Mouse (Mus musculus): ENCODE measurements at regions not wholly inside any gene's neighbourhood (a gene's known extent, or its start where the extent isn't known, plus 50 kb on each side); places are given as distances from the start of the nearest gene placed in this dataset.

DNA sequence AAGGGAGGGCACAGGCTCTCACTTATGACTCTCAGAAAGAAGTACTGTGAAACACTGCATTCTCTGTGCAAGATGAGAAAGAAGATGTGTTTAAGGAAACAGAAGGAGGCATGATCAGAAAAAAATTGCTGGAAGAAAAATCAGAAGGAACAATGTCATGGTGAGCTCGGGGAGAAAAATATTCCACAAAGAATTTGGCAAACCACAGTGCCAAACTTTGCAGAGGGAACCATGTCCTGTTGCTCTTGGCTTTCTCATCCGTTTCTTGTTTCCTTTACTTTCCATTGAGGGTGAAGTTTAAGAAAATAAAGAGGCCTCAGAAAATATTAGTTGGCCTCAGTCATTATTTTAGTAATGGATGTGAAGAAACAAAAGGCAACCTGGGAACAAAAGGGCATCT, 804.4 kb downstream of the Ntrk3 start:
- no peak for DNase-seq

DNA sequence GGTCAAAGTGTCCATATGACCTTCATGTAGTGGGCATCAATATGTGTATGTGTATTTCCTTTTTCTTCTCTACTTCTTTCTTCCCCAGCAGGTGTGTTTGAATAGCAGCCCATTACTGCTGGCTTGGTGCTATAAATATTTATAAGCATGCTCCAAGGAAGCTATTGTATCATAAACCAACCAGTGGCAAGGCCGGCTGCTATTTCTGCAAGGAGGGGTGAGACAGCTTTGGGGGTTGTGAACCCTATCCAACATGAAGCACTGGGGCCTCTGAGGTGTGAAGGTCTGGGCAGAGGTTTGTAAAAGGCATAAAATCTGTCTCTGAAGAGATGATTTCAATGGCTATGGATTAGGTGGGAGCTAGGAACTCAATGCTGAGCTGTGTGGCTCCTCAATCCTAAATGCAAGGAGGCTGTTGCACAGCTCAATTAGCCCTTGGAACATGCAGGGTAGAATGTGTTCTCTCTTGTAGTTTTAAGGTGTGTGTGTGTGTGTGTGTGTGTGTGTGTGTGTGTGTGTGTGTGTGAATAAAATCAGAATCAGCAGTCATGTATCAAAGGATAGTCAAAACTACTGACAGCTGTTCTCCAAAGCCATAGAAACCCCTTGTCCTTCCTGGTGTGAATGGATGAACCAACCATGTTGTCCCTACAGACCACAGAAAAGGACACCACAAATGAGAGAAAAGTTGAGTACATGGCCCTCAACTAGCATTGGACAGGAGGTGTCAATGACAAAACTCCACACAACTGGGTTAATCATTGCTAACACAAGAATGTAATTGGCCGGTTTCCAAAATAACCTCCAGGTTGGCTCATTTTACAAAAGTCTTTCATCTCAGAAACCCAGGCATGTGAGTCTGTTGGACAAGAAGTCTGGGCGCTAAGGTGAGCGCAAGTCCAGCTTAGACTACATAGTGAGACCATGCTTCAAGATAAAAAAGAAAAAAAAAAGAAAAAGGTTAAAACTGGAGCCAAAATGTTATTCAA, 809.0 kb downstream of the Ntrk3 start:
- no peak for DNase-seq

DNA sequence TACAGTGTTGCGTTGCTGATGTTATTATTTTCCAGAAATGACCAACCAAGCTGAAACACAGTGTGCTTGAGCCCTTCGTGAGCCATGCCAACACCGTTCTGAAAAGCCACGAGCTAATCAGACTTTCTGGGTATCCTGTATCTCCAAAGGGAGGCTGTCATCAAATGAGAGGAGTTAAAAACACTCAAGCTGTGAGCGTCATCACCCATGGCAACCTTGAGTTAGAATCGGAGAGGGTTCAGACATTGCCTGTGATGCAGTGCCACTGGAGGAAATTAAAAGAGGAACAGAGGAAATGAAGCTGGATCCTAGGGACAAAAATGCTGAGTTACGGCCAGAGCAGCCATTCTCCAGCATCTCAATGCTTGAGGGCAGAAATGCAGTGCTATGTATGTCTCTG, 838.6 kb downstream of the Ntrk3 start:
- DNase-seq, result no peak

DNA sequence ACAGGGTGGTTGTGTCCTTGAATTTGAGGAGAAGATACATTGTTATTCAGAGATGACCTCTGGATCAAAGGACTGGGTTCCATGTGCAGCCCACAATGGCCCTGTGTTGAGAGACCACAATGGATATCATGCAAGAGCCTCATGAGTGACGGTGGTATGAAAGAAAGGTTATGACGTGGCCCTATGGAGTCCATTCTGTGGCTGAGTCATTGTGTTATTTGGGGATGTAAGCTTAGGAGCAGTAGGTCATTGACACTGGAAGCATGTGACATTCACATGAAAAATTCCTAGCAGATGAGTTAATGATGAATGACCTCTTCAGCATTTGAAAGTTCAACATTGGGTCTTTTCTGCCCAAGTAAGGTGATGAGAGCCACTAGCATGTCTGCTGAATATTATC, 849.3 kb downstream of the Ntrk3 start:
- no peak for DNase-seq

DNA sequence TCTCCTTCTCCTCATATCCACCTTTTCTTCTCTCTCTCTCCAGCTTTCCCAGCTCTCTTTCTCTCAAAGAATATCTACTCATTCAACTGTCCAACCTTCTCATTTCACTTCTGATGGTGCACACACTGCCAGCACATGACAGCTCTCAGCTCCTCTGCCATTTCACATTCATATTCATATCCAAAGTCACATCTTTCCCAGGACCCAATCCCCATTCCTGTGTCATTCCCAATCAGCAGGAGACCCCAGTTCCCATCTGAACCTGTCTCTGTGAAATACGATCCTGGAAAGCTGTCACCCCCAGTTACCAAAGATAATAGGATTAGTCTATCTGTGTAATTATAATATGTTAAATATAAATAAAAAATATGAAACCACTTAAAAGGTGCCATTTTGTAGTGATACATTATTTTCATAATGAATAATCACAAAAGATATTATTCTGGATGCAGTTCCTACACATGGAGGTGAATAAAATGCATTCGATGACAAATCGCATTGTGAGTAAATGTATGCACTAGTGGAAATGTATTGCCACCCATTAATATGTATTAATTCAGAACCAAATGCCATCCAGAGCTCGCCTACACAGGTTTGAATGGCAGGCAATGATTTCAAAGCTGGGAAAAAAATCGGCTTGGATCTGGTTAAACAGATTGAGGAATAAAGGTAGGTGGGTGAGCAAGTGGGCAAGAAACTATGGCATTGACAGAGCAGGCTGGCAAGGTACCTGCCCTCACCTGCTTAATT, 855.0 kb downstream of the Ntrk3 start:
- no peak for DNase-seq

DNA sequence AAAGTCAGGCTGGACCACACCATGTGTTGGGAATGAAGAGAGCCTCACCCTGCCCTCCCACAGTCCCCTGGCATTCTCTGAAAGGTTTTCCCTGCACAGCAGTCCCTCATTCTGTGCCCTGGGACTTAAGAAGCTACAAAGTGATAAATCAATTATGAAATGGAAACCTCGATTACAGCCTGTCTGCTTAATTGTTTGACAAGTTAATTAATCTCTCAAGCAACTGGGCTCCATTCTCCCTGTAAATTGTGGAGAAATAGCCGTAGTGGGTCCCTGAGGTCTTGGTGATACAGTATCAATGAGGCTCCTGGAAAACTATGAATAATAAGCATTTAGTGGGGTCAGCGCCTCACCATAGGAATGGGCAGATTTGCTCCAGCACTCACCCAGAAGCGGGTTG, 870.3 kb downstream of the Ntrk3 start:
- no peak for DNase-seq

DNA sequence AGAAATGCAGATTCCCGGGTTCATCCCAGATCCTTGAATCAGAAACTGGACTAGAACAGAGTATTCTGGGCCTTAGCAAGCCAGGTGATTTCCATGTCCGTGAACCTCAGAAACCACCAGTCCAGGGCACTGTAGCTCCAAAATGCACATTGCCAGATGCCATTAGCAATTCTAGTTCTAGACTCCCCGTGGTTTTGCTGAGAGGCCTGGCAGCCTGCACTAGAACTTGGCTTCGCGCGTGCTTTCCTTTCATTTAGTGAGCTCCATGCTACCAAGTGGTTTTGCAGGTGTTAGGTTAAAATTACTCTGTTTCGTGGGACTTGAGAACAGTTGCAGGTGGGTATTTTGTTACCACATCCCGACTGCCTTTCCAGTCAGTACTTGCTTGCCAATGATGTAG, 876.0 kb downstream of the Ntrk3 start:
- DNase-seq, result no peak

DNA sequence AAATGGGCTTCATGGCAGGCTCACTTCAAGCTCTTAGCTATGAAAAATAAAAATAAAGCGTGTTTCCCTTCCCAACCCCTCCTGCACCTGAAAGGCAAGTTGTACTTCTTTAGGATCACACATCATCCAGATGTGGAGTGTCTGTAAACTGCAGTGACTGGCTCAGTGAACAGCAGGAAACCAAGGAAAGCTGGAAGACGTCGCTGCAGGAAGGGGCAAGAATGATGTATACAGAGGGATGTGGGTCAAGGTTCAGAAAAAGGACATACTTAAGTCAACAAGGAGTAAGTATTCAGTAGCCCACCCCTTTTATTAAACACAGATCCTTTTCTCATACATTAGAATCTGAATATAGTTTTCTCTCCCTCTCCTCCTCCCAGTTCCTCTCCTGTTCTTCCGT, 879.4 kb downstream of the Ntrk3 start:
- no peak for DNase-seq

DNA sequence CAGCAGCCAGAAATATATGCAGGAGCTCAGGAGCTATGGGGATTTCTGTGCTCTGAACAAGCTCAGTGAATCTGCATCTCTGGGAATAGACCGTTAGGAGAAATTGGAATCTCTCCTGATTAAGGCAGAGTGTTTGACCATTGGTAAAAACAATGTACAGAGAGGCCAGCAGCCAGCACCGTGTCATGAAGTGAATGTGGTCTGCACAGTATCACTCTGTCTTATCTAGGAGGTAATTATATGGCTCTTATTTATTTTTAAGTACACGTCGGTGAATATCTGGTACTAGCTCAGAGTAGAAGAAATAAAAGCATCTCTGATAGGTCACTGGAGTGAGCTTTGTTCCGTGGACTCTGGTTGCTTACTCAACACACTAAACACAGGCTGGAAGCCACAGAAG, 879.8 kb downstream of the Ntrk3 start:
- no peak for DNase-seq

DNA sequence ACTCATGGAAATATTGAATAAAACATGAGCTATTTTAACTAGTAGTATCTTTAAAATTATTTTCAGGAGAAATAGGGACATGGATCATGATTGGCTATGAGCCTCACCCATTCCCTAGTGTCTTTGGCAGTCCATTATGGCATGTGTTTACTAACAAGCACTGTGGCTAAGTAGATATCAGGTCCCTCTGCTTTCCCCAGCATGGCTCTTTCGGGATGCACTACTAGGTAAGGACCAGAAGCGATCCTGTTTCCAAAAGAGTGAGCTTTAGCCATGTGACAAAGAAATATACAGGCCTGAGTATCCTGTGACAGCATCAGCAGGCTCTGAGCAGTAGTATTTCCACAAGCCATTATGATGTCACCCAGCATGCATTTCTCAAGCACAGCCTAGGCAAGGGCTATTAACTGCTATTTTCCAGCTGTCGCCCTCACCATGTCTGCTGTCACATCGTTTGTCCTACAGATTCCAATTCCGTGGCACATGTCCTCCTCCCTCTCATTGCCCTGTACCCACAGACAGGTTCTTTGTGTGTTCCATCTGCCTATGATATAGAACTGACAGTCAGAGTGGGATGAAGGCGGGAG, 882.1 kb downstream of the Ntrk3 start:
- DNase-seq, result no peak

DNA sequence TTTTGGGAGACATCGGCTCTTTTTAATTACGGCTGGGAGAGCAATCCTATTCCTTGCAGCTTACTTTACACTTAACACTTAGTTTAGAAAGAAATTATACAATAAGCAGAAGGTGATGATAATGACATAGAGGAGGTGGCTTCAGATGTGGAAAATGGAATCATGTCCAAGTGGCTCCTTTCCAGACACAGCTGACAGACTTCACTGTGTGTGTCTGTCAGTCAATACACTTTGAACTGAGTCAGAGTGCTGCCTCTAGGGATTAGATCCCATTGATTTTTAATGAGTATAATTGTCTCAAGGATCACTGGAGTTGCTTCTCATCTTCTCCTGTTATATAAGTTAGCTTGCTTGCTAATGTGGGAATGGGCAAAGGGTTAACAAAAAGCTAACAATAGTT, 882.7 kb downstream of the Ntrk3 start:
- DNase-seq, result no peak

DNA sequence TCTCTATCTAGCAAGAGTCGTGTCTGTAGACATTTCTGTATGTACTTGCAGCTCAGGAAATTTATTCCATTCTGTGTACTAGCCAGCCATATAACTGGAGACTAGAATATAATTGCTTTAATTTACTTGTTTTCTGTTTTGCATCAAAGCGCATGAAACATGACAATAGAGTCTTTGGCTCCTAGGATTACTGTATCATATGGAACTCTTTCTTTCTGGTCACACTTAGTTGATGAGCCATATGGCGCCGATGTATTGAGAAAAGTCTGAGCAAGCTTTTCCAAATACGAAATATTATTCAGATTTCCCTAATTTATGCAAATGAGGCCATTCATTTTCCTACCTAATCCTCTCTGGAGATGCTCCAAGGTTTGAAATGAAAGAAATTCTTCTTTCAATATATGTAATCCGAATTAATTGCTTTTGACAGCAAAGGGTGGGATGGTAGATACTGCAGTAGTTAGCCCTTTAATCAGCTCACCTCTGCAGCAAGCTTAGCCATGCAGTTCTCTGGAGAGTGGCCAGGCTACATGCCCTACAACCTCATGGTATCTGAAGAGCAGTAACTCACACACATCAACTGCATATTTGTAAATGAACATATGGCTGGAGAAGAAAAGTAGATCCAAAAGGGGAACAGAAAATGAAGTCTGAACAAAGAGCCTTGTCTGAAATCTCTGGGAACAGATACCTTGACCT, 913.4 kb downstream of the Ntrk3 start:
- DNase-seq, result no peak

DNA sequence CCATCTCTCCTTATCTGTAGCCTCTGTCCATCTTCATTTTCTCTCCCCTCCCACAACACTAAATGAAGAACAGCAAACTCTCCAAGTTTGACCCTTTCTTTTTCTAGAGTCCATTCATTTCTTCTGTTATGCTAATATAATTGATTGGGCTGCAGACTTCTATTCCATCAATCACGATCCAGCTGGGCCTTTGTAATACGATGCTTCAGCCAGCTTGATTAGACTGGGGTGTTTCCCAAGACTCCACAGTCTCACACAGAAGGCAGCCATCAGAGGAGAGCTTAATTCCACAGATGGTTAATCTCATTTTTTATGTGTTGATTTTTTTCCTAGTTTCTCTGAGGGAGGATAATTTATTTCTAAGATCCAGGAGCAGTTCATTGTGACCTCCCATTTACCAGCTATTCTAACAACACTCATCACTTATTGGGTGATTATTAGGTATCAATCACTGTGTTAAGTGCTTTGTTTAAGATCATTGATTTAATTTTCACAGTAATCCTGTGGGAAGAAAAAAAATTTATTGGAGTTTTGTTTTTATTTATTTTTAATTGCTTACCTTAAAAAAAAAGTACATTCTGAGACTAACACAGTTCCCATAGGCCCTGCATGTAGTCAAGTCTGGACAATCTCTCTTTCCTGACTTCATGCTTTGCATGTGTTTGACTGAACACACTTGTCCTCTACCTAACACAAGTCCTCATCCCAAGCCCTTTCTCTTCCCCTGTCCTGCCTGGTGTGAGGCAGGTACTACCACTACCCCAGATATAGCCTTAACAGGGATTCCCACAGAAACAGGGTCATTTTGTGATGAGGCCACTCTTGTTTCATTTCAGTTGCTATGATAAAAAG, 925.5 kb downstream of the Ntrk3 start:
- DNase-seq, result no peak

DNA sequence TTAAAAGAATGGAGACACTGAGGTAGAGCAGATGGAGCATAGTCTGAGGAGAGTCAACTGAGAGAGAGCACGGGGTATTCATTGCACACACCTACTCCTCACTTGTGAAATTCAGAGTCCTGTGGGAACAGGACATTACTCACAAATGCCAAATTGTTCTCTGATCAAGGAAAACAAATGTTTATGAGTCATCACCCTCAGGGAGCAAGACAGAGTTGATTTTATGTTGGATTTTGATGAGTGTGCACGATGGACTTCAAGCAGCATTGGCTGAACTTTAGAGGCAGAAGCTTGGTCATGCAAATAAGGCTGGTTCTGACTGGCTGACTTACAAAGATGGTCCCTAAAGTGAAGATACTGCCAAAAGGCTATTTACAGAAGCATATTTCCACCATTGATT, 951.0 kb downstream of the Ntrk3 start:
- no peak for DNase-seq

DNA sequence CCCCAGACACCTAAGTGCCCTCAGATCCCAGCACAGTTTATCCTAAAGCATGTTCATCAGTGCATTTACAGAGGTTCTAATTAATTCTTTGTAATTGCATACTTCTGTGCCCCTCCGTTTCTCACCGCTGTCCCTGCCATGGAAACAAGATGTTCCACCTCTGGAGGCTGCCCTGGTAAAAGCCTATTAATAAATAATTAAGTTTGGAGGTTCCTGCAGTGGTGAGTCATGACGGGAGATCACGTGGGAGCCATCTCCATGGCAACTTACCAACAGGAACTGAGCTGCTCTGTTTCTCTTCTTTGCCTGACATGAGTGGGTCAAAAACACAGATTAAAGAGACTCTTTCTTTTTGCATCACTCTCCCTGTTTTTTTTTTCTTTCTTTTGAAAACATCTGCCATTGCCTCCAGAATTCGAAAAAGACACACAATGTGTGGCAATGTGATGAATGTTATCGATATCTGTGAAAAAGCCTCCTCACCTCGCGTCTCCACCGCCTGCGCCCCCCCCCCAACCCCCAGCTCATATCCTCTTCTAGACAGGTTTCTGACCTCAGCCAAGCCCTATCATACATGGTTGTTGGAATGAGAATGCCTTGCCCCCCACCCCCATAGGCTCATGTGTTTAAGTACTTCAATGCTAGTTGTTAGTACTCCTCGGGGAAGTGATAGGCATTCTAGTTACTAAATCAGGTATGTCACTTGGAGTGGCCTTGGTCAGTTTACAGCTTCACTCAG, 965.9 kb downstream of the Ntrk3 start:
- peak; percentile 70 for DNase-seq

DNA sequence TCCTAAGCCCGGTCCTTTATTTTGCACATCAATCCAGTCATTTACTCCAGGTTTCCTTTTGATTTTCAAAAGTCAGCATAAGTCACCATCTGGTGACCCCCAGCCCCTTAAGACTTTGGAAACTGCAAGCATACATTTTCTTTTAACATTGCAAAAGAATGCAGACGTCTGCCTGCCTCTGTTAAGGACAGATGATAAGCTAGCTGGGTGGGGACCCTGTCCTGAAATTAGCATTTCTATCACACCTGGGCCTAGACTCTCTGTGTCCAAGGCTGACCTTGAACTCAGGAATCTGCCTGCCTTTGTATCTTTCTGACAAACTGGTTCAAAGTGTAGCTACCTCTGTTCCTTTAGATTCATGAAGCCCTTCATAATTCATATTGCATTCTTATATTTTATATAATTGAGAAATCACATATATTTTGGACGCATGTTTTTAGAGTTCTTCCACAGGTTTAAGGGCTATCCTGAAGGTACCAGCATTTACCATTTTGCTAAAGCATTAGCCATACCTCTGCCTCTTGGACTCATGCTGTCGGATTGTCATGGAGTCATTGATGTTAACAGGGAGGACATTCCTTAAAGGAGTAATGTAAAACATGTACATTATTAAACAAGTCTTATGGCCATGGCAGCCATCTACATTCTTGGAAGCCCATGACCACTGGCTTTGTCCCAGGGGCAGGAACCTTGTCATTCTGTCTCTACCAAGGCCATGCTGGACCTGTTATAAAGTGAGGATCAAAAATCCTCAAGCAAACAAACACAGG, 998.6 kb downstream of the Ntrk3 start:
- DNase-seq, result no peak

Measured in right cerebral cortex, adult 18-20 months (tissue).